Mouse (Mus musculus) A20 (cell line): ENCODE measurements around the gene Gabbr2.

Source experiments
- DNase-seq: peaks from one replicate; pipeline ENCODE4 v3.0.0-alpha.2; 2011; ENCODE audit warnings: low read depth, low spot score

Gabbr2 gene

GRCm38 (mm10) chr4:46825846-46826529 is 165.7 kb downstream of the Gabbr2 start:
- no peak for DNase-seq

GRCm38 (mm10) chr4:46823738-46824137 is 167.9 kb downstream of the Gabbr2 start:
- no peak for DNase-seq

GRCm38 (mm10) chr4:46821709-46822108 is 170.0 kb downstream of the Gabbr2 start:
- DNase-seq, result no peak

GRCm38 (mm10) chr4:46814954-46815353 is 176.7 kb downstream of the Gabbr2 start:
- no peak for DNase-seq

GRCm38 (mm10) chr4:46814236-46814635 is 177.4 kb downstream of the Gabbr2 start:
- DNase-seq, result no peak

- no peak for DNase-seq
Measured at GRCm38 (mm10) chr4:46811165-46811564, 180.5 kb downstream of the Gabbr2 start.

- no peak for DNase-seq
Measured at GRCm38 (mm10) chr4:46806876-46807275, 184.8 kb downstream of the Gabbr2 start.

- DNase-seq, result no peak
Measured at GRCm38 (mm10) chr4:46805910-46806309, 185.8 kb downstream of the Gabbr2 start.

GRCm38 (mm10) chr4:46802386-46802785 is 189.3 kb downstream of the Gabbr2 start:
- no peak for DNase-seq

GRCm38 (mm10) chr4:46799904-46800303 is 191.8 kb downstream of the Gabbr2 start:
- DNase-seq, result no peak

- DNase-seq, result no peak
Measured at GRCm38 (mm10) chr4:46795707-46796106, 196.0 kb downstream of the Gabbr2 start.

GRCm38 (mm10) chr4:46794583-46794982 is 197.1 kb downstream of the Gabbr2 start:
- no peak for DNase-seq

GRCm38 (mm10) chr4:46792280-46793026 is 199.2 kb downstream of the Gabbr2 start:
- no peak for DNase-seq

GRCm38 (mm10) chr4:46791268-46791951 is 200.3 kb downstream of the Gabbr2 start:
- DNase-seq, result no peak

GRCm38 (mm10) chr4:46790609-46791267 is 200.9 kb downstream of the Gabbr2 start:
- no peak for DNase-seq

- no peak for DNase-seq
Measured at GRCm38 (mm10) chr4:46784430-46785049, 207.1 kb downstream of the Gabbr2 start.

- DNase-seq, result peak; percentile 49
Measured at GRCm38 (mm10) chr4:46781109-46781508, 210.6 kb downstream of the Gabbr2 start.

GRCm38 (mm10) chr4:46775959-46776358 is 215.7 kb downstream of the Gabbr2 start:
- DNase-seq, result peak; percentile 79

- DNase-seq, result no peak
Measured at GRCm38 (mm10) chr4:46774652-46775051, 217.0 kb downstream of the Gabbr2 start.

- peak; percentile 30 for DNase-seq
Measured at GRCm38 (mm10) chr4:46773243-46773642, 218.4 kb downstream of the Gabbr2 start.

GRCm38 (mm10) chr4:46772591-46772990 is 219.1 kb downstream of the Gabbr2 start:
- DNase-seq, result no peak
